ENCODE assay signal across 13 mouse cellular contexts in genomic region chr13:44221721-44222120, GRCm38 (mm10).
DNase-seq lines count a peak whose midpoint lies in the region; ATAC-seq and TF ChIP-seq lines count a peak whose summit lies in the region.
"Had no signal": no experiment of that assay in that cellular context is flagged by ENCODE, and none has a peak within 500 bp of the region (broad histone marks: within the 10 kb centered on the region; RNA-seq: fewer than 3 reads in every experiment).

No protein-coding gene starts in this region.

- WGBS in heart, embryonic 11.5 days (ENCODE audit: insufficient replicate concordance) = 49% methylated on average over 5 of the region's 5 CpGs
- WGBS in embryonic facial prominence, embryonic 10.5 days = 34% methylated on average over 5 of the region's 5 CpGs

- DNase-seq in heart, postnatal 36 days = no peak
- no peak for DNase-seq in left cerebral cortex, adult 2 months (ENCODE audit: extremely low spot score in 1 of 2, low spot score in 2 of 2)
- no peak for DNase-seq in left cerebral cortex, postnatal 36 days (ENCODE audit: low spot score in 2 of 2)
- DNase-seq in Muller cell, postnatal 12 days (ENCODE audit: inconsistent ontology term) = peak; percentile 34
- peak; percentile 27 for DNase-seq in embryonic facial prominence, embryonic 10.5 days (ENCODE audit: low spot score)
- DNase-seq in frontal cortex, adult 2 months (ENCODE audit: extremely low spot score in 1 of 2, low spot score in 1 of 2) = no peak
- DNase-seq: adrenal gland, postnatal 25 days; embryo, embryonic 11 days; right cerebral cortex, postnatal 4 days had no signal

- TF ChIP-seq CTCF in left cerebral cortex, adult 2 months (IDR thresholded peaks at IDR 0.05) = no peak

- ATAC-seq in heart, embryonic 11.5 days (replicated peaks; ENCODE audit: insufficient number of reproducible peaks, low FRiP score, low TSS enrichment) = 0 out of 2 replicates have a peak, but pooled peaks have one; percentile 39

- H3K4me3 ChIP-seq in heart, embryonic 11.5 days (ENCODE audit: low read depth, low read length) = no peak overlapping the region
- H3K4me3 ChIP-seq in left cerebral cortex, adult 2 months = no peak overlapping the region
- no peak overlapping the region for H3K4me3 ChIP-seq in embryonic facial prominence, embryonic 10.5 days
- H3K4me3 ChIP-seq: forebrain, embryonic 12.5 days; limb, embryonic 12.5 days had no signal

- no peaks in the 10 kb centered on the region for H3K36me3 ChIP-seq in heart, embryonic 11.5 days (ENCODE audit: control insufficient read depth, insufficient read depth, low read length)
- no peaks in the 10 kb centered on the region for H3K36me3 ChIP-seq in embryonic facial prominence, embryonic 10.5 days (replicated peaks)
- H3K36me3 ChIP-seq: forebrain, embryonic 12.5 days; limb, embryonic 12.5 days had no signal

- H3K4me2 ChIP-seq in heart, embryonic 11.5 days = no peak overlapping the region
- H3K4me2 ChIP-seq: forebrain, embryonic 12.5 days; limb, embryonic 12.5 days had no signal

- H3K27me3 ChIP-seq in heart, embryonic 11.5 days (ENCODE audit: control insufficient read depth, insufficient read depth, low read length) = no peaks in the 10 kb centered on the region
- peaks cover 31% of the 10 kb centered on the region for H3K27me3 ChIP-seq in embryonic facial prominence, embryonic 10.5 days (replicated peaks; ENCODE audit: low read depth, poor library complexity, severe bottlenecking)
- H3K27me3 ChIP-seq: CH12.LX; limb, embryonic 12.5 days had no signal

- no peak overlapping the region for H3K27ac ChIP-seq in heart, embryonic 11.5 days (ENCODE audit: low read depth, low read length)
- H3K27ac ChIP-seq in left cerebral cortex, adult 2 months = peak overlapping the region; percentile 69; the same call in 1 of the 2 replicates
- peak overlapping the region; percentile 69 for H3K27ac ChIP-seq in embryonic facial prominence, embryonic 10.5 days (replicated peaks)

- H3K4me1 ChIP-seq in heart, embryonic 11.5 days (ENCODE audit: control insufficient read depth, insufficient read depth, low read length) = peaks cover 12% of the 10 kb centered on the region
- peaks cover 31% of the 10 kb centered on the region for H3K4me1 ChIP-seq in embryonic facial prominence, embryonic 10.5 days

- 0 out of 2 replicates have a peak, but pooled peaks cover 8% of the 10 kb centered on the region for H3K9me3 ChIP-seq in heart, embryonic 11.5 days (replicated peaks; ENCODE audit: control insufficient read depth, low read length)
- H3K9me3 ChIP-seq in embryonic facial prominence, embryonic 10.5 days = peaks cover 15% of the 10 kb centered on the region

- no peak overlapping the region for H3K9ac ChIP-seq in heart, embryonic 11.5 days (ENCODE audit: low read depth, low read length)
- H3K9ac ChIP-seq: forebrain, embryonic 12.5 days; limb, embryonic 12.5 days had no signal

- intact Hi-C loops in heart, postnatal 36 days (cut with DNase I) = no loop called here
- intact Hi-C loops in left cerebral cortex, adult 2 months (cut with DNase I) = no loop called here
- intact Hi-C loops in left cerebral cortex, postnatal 36 days (cut with DNase I) = no loop called here

Comparison
In these comparisons a context has a peak if more than half of its experiments do, and no peak if none do; other contexts are left out.
1. DNase-seq: peak in Muller cell, postnatal 12 days (single experiment) and embryonic facial prominence, embryonic 10.5 days (single experiment); none in heart, postnatal 36 days (0 of 2), left cerebral cortex, adult 2 months (0 of 2), left cerebral cortex, postnatal 36 days (0 of 2) and frontal cortex, adult 2 months (0 of 2).